Mouse (Mus musculus) heart, embryonic 13.5 days (tissue): ENCODE measurements at regions not wholly inside any gene's neighbourhood (a gene's known extent, or its start where the extent isn't known, plus 50 kb on each side); places are given as distances from the start of the nearest gene placed in this dataset.

Experiments used
- ATAC-seq: fragments of 200-750 bp; cut with Nextera tagmentation; 2 replicates; pipeline ENCODE4 v1.8.0; 2017; ENCODE audit warnings: moderate TSS enrichment; ENCODE audit not compliant: insufficient number of reproducible peaks, low FRiP score, low TSS enrichment; ENCODE audit errors: extremely low read depth
- H3K27ac ChIP-seq: fragments of 300-500 bp; sonication (generic); replicated peaks from 2 replicates; pipeline ENCODE4 v1.5.1; 2015; ENCODE audit warnings: moderate library complexity, mild to moderate bottlenecking, inconsistent platforms
- H3K27me3 ChIP-seq: fragments of 300-500 bp; sonication (generic); replicated peaks from 2 replicates; pipeline ENCODE4 v1.6.1; 2015; ENCODE audit warnings: mild to moderate bottlenecking, inconsistent platforms
- H3K36me3 ChIP-seq: fragments of 300-500 bp; sonication (generic); 2 replicates; pipeline ENCODE4 v1.6.1; 2015; ENCODE audit warnings: mild to moderate bottlenecking, inconsistent platforms
- H3K4me1 ChIP-seq: fragments of 300-500 bp; sonication (generic); 2 replicates; pipeline ENCODE4 v1.6.1; 2015; ENCODE audit warnings: inconsistent platforms
- H3K4me2 ChIP-seq: fragments of 300-500 bp; sonication (generic); 2 replicates; pipeline ENCODE4 v1.6.1; 2015; ENCODE audit warnings: inconsistent platforms, mild to moderate bottlenecking, moderate library complexity
- H3K4me3 ChIP-seq: fragments of 300-500 bp; sonication (generic); 2 replicates; pipeline ENCODE4 v1.5.1; 2015; ENCODE audit warnings: moderate library complexity, mild to moderate bottlenecking, inconsistent platforms
- H3K9ac ChIP-seq: fragments of 300-500 bp; sonication (generic); 2 replicates; pipeline ENCODE4 v1.6.1; 2015; ENCODE audit warnings: inconsistent platforms, mild to moderate bottlenecking, moderate library complexity
- H3K9me3 ChIP-seq: fragments of 300-500 bp; sonication (generic); 2 replicates; pipeline ENCODE4 v1.6.1; 2016; ENCODE audit warnings: inconsistent platforms
- WGBS: fragments of 180-500 bp; shearing (Covaris S2); methylation state at CpG from one replicate; pipeline ENCODE4 v1.1.7; 2015; ENCODE audit warnings: mixed read lengths; 5-methylcytosine and 5-hydroxymethylcytosine counted together

DNA sequence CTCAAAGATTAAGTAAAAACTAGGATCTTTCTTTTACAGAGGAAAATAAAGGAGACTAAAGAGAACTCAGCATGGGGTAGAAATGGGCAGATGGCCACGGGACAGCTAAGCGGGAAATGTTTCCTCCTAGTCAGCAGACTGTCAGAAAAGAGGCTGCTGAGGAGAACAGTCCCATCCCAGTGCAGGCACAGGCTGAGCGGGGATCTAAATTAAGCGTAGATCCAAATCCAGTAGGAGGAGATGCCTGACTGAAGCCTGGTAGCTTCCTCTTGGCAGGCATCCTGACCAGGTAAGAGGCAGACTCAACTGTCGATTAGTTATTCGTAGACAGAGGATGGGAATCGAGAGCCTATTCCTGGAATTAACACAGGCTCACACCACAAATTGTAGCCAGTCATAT, 569.2 kb downstream of the Ipo11 start:
- Histone ChIP-seq H3K36me3 (no peaks in the 10 kb centered on the region), H3K27ac (no peak overlapping the region), H3K27me3 (no peaks in the 10 kb centered on the region), H3K9me3 (no peaks in the 10 kb centered on the region), H3K9ac (no peak overlapping the region), H3K4me1 (no peaks in the 10 kb centered on the region), H3K4me3 (no peak overlapping the region), H3K4me2 (no peak overlapping the region)
- 68% methylated on average over 7 of the region's 7 CpGs for WGBS
- no peak for ATAC-seq

DNA sequence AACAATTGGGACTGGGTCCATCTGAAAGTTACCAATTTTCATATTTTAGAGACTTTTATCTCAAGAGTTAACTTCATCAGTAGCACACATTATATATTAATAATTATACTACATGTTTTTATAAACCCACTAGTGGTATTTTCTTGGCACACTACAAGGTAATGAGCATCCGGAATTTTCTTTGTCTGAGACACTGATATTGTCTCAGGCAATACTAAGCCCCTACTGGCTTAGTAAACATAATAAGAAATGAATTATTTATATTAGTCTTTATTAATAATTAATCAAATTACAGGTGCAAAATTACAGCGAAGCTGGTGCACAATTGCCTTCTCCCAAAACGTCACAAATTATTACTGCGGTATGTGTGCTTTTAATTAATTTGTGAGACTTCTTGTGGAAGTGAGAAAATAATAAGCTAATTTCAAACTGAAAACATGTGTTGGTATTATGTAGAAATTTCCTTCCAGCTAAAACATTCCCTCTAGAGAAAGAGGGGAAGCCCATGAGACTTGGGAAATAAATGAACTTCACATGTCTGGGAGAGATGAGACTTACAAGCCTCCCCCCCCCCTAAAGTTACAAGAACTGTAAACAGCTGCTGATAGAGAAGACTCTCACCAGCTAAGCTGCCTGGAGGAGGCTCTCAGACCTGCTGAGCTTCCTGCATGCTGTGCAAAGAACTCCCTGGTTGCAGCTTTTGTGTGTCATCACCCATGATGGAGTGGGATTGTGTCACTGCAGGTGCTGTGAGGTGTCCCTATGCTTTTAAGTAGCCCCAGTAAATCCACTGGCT, 583.9 kb downstream of the Ipo11 start:
- WGBS, result 76% methylated on average over 4 of the region's 4 CpGs
- ATAC-seq, result no peak
- Histone ChIP-seq H3K27me3 (no peaks in the 10 kb centered on the region), H3K4me2 (no peak overlapping the region), H3K9me3 (no peaks in the 10 kb centered on the region), H3K27ac (no peak overlapping the region), H3K4me3 (no peak overlapping the region), H3K9ac (no peak overlapping the region), H3K4me1 (no peaks in the 10 kb centered on the region), H3K36me3 (no peaks in the 10 kb centered on the region)

DNA sequence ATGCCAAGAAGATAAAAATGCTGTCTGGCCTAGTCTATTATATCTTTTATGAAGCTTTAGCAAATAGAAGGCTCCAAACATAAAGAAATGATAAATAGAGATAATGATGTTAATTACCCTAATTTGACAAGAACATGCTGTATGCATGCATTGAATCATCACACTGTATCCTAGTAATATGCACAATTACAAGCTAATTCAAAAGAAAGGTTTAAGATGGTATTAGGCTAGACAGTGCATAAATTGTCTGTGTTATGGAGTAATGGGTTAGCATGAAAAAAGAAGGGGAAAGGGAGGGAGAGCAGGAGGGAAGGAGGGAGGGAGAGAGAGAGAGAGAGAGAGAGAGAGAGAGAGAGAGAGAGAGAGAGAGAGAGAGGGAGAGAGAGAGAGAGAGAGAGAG, 604.7 kb downstream of the Ipo11 start:
- Histone ChIP-seq H3K4me2 (no peak overlapping the region), H3K9ac (no peak overlapping the region), H3K4me3 (no peak overlapping the region), H3K4me1 (no peaks in the 10 kb centered on the region), H3K27me3 (no peaks in the 10 kb centered on the region), H3K27ac (no peak overlapping the region), H3K9me3 (no peaks in the 10 kb centered on the region), H3K36me3 (no peaks in the 10 kb centered on the region)
- ATAC-seq, result no peak

DNA sequence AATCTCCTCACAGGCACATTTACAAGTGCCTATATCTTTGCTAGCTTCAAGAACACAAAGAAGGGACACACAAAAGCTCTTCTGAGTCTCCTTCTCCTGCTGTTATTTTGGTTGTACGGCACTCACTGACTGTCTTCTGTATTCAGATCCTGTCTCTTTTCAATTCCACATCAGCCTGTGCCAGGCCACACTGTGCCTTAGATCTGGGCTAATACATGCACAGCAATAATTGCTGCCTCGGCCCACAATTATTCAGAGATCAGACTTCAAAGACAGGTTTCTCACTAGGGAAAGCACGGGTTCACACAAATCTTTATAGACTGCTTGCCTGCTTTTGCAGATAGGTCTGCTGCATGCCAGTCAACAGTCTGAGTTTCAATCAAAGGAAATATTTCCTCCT, 617.8 kb downstream of the Ipo11 start:
- no peaks in the 10 kb centered on the region for H3K36me3 ChIP-seq
- H3K27me3 ChIP-seq, result no peaks in the 10 kb centered on the region
- H3K9me3 ChIP-seq, result no peaks in the 10 kb centered on the region
- no peak overlapping the region for H3K27ac ChIP-seq
- no peak overlapping the region for H3K4me2 ChIP-seq
- H3K9ac ChIP-seq, result no peak overlapping the region
- H3K4me1 ChIP-seq, result no peaks in the 10 kb centered on the region
- 68% methylated on average over 3 of the region's 3 CpGs for WGBS
- ATAC-seq, result no peak
- H3K4me3 ChIP-seq, result no peak overlapping the region

DNA sequence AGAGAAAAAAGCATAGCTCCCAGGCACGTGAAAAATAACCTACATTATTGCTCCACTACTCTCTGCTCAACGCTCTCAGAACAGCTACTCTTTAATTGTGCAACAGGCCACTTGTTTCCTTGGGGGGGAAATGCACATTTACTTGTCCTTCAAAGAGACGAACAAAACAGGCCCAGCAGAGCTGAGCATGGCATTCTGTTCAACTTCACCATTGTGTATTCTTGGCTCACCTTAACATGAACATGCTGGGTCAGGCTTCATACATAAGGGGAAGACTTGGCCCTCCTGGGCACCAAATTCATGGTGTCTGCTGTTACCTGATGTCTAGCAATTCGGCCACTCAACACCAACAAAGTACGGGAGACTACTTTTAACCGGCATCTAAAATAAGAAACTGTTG, 618.3 kb downstream of the Ipo11 start:
- H3K27me3 ChIP-seq, result no peaks in the 10 kb centered on the region
- H3K4me3 ChIP-seq, result no peak overlapping the region
- H3K4me2 ChIP-seq, result no peak overlapping the region
- no peak overlapping the region for H3K27ac ChIP-seq
- WGBS, result 77% methylated on average over 6 of the region's 6 CpGs
- H3K9ac ChIP-seq, result no peak overlapping the region
- ATAC-seq, result no peak
- H3K4me1 ChIP-seq, result no peaks in the 10 kb centered on the region
- H3K36me3 ChIP-seq, result no peaks in the 10 kb centered on the region
- no peaks in the 10 kb centered on the region for H3K9me3 ChIP-seq

DNA sequence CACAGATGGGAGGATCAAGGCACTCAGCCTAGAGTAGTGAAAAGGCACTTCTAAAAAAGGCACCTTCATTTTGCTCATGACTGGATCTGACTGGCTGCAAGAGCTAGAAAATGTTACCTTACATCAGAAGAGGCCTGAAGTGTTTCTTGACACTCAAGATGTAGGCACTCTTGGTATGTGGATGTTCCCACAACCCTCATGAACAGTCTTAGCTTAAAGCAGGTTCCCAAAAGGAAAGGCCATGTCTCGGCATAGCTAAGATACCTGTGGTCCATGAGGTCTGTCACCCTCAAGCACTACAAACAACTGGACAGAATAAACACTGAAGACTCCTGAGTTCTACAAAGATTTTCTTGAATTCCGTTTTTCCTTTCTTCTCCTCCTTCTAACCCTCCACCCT, 619.5 kb downstream of the Ipo11 start:
- Histone ChIP-seq H3K27me3 (no peaks in the 10 kb centered on the region), H3K36me3 (no peaks in the 10 kb centered on the region), H3K4me2 (no peak overlapping the region), H3K9me3 (no peaks in the 10 kb centered on the region), H3K9ac (no peak overlapping the region), H3K27ac (no peak overlapping the region), H3K4me1 (no peaks in the 10 kb centered on the region), H3K4me3 (no peak overlapping the region)
- 63% methylated on average over 2 of the region's 2 CpGs for WGBS
- no peak for ATAC-seq

DNA sequence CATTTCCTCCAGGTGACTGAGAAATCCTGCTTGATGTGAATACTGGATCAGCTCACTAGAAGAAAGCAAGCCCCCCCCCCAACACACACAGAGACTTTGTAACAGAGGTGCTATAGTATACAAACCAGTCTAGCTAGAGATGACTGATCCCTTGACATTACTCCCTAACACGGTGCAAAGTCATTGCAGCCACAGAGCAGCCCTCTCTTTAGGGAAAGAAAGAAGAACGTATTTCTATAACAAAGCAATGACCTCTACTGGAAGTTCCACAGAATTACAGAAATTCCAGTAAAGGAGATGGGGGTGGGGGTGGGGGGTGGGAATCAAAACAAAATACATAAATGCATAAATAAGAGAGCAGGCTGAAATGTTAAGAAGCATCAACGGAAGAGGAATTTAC, 655.6 kb downstream of the Ipo11 start:
- Histone ChIP-seq H3K4me2 (no peak overlapping the region), H3K4me1 (no peaks in the 10 kb centered on the region), H3K9ac (no peak overlapping the region), H3K36me3 (no peaks in the 10 kb centered on the region), H3K27me3 (no peaks in the 10 kb centered on the region), H3K4me3 (no peak overlapping the region), H3K9me3 (no peaks in the 10 kb centered on the region), H3K27ac (no peak overlapping the region)
- no peak for ATAC-seq
- WGBS, result 33% methylated on average over 3 of the region's 3 CpGs

DNA sequence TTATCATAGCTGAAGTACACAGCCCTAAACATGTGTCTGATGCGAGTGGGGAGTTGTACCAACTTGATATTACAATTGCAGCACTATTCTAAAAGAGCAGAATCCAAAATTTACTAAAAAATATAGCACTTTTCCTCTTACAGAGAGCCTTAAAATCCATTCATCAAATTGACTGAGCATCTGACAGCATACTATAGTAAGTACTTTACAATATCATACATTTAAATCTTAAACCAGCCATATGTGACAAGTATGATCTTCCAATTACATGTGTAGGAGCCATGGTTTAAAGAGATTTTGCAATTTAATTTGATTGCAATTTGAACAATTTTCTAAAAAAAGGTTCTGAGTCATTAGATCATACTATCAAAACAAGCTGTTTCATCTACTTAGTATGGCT, 676.9 kb downstream of the Ipo11 start:
- no peak overlapping the region for H3K4me2 ChIP-seq
- no peak overlapping the region for H3K27ac ChIP-seq
- H3K9me3 ChIP-seq, result no peaks in the 10 kb centered on the region
- H3K4me1 ChIP-seq, result no peaks in the 10 kb centered on the region
- 63% methylated on average over 1 of the region's 1 CpGs for WGBS
- no peak overlapping the region for H3K9ac ChIP-seq
- H3K27me3 ChIP-seq, result no peaks in the 10 kb centered on the region
- H3K4me3 ChIP-seq, result no peak overlapping the region
- H3K36me3 ChIP-seq, result no peaks in the 10 kb centered on the region
- ATAC-seq, result no peak
